ENCODE assay signal across 9 mouse cellular contexts in the genomic region with DNA sequence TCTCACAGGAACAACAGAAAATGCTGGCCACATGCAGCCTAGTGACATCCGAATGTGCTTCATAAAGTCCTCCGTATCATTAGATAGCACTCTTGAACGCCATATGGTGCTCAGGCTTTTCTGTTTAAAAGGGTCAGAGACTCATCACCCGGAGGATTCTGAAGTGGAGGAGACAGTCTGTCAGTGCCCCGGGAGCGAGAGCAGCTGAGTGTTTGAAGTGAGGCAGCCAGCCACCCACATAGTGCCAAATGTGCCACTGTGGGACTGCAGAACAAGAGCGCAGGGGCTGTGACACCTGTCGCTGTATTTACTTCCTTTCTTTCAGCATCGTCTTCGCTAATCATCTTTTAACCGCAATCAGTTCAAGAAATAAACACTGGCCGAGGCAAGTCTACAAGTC. TPM values are rescaled to one million over a fixed set of nuclear protein-coding genes. Genes with fewer than 3 reads are reported as not detected.
DNase-seq lines count a peak whose midpoint lies in the region; ATAC-seq lines count a peak whose summit lies in the region.
"Had no signal": no experiment of that assay in that cellular context is flagged by ENCODE, and none has a peak within 500 bp of the region (broad histone marks: within the 10 kb centered on the region; RNA-seq: fewer than 3 reads in every experiment).

No protein-coding gene starts in this region.

- H3K36me3 ChIP-seq in forebrain, embryonic 10.5 days (replicated peaks) = no peaks in the 10 kb centered on the region

- 76% methylated on average over 12 of the region's 12 CpGs for WGBS in forebrain, embryonic 10.5 days

- 0 out of 2 replicates have a peak, but pooled peaks cover 5% of the 10 kb centered on the region for H3K4me1 ChIP-seq in forebrain, embryonic 10.5 days

- DNase-seq in right cerebral cortex, postnatal 14 days = peak; percentile 7
- no peak for DNase-seq in right cerebral cortex, postnatal 25 days
- peak; percentile 36 for DNase-seq in embryo, embryonic 10.5 days (ENCODE audit: low spot score)
- peak; percentile 13 for DNase-seq in layer of hippocampus, adult 9-10 months (ENCODE audit: low spot score)
- no peak for DNase-seq in c-Kit-positive CD71-positive TER-119-positive erythroid progenitor cells, embryonic 14.5 days (ENCODE audit: low spot score)
- no peak for DNase-seq in forebrain, embryonic 10.5 days (ENCODE audit: extremely low spot score, low spot score)
- DNase-seq: adrenal gland, postnatal 14 days; lung, adult 2 months had no signal

- no peaks in the 10 kb centered on the region for H3K27me3 ChIP-seq in forebrain, embryonic 10.5 days (ENCODE audit: poor library complexity, severe bottlenecking)

- no peak overlapping the region for H3K27ac ChIP-seq in forebrain, embryonic 10.5 days

- no peak overlapping the region for H3K4me3 ChIP-seq in forebrain, embryonic 10.5 days

- no peak for ATAC-seq in megakaryocyte progenitor cell, adult 5-6 weeks (replicated peaks; ENCODE audit: poor library complexity)

- H3K9me3 ChIP-seq in forebrain, embryonic 10.5 days = no peaks in the 10 kb centered on the region

RNA-seq across cellular contexts. Expression of gene Cep162, which starts 43.6 kb away (rescaled TPM):
- 7.6 and 10.9 TPM in 2 replicates for total RNA-seq in megakaryocyte progenitor cell, adult 5-6 weeks (2015)
- 9.2 and 10.8 TPM in 2 replicates for total RNA-seq in megakaryocyte progenitor cell, adult 5-6 weeks (2017)
- 12.9 and 13.6 TPM in 2 replicates for polyA plus RNA-seq in forebrain, embryonic 10.5 days (2016; fragmentation: Nextera tagmentation; extraction: Ambion mirVana)

Comparison
In these comparisons a context has a peak if more than half of its experiments do, and no peak if none do; other contexts are left out.
1. DNase-seq: peak in right cerebral cortex, postnatal 14 days (single experiment), embryo, embryonic 10.5 days (single experiment) and layer of hippocampus, adult 9-10 months (single experiment); none in right cerebral cortex, postnatal 25 days (single experiment), c-Kit-positive CD71-positive TER-119-positive erythroid progenitor cells, embryonic 14.5 days (single experiment) and forebrain, embryonic 10.5 days (single experiment).